Mouse (Mus musculus): ENCODE measurements around the gene Wdr20. TPM values are rescaled to one million over a fixed set of nuclear protein-coding genes. Genes with fewer than 3 reads are reported as not detected.

Wdr20 gene
- polyA plus RNA-seq, 2 experiments: 7.5 to 10.1 TPM

- Histone ChIP-seq H3K4me1 (replicated peaks; ENCODE audit: control insufficient read depth in 2 of 2, insufficient read depth in 2 of 2, low read length in 1 of 2) (peaks cover 0 to 3% of the 10 kb centered on the region in 2 experiments; a peak in 1 of 4 replicates), H3K36me3 (replicated peaks; ENCODE audit: control insufficient read depth, insufficient read depth, low read depth) (no peaks in the 10 kb centered on the region), H3K9me3 (ENCODE audit: control insufficient read depth, low read length) (no peaks in the 10 kb centered on the region), H3K4me3 (ENCODE audit: insufficient read depth in 1 of 2, low read depth in 2 of 2, low read length in 2 of 2) (no peak overlapping the region), H3K4me2 (ENCODE audit: low read depth) (no peak overlapping the region), H3K9ac (replicated peaks) (no peak overlapping the region), H3K27ac (no peak overlapping the region), H3K27me3 (ENCODE audit: control insufficient read depth, insufficient read depth, low read length) (peaks cover 6% of the 10 kb centered on the region)
- DNase-seq (ENCODE audit: low read depth in 3 of 3, low spot score in 3 of 3) (no peak), ATAC-seq (ENCODE audit: insufficient read depth) (no peak)
- 53% methylated on average over 6 of the region's 6 CpGs for WGBS (ENCODE audit: insufficient replicate concordance)
- TF ChIP-seq EP300 (IDR thresholded peaks at IDR 0.05; ENCODE audit: low read depth) (no peak), CTCF (IDR thresholded peaks at IDR 0.05; ENCODE audit: low read depth) (no peak)
Observed at GRCm38 (mm10) chr12:110836729-110837128, 99.0 kb downstream of the Wdr20 start.

DNA sequence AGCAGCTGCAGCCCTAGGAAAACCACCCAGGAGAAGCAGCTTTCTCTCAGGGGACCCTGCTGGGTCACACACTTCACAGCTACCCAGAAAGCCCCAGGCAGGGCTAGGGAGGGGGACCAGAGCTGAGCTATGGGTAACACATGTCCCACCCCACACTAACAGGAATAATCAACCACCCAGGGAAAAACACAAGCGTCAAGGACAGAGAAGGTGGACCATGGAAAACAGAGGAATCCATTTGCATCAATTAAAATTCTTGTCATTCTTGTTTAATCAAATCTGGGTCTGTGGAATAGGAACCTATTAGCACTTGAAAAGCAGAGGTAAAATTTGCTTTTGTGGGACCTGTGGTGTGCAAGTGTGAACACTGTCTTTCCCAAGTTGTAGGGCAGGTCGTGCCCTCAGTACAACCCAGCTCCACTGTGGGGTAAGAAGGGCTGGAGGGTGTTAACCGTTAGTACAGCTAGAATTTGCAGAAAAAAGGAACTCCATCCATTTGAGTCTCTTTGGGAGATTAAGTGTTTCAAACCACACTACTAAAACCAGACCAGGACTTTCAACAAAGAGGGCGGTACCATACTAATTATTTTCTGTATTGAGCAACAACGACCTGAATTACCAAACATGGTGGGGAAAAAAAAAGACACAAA is 99.6 kb downstream of the Wdr20 start:
- Histone ChIP-seq H3K27ac (no peak overlapping the region), H3K4me3 (ENCODE audit: insufficient read depth in 1 of 2, low read depth in 2 of 2, low read length in 2 of 2) (no peak overlapping the region), H3K4me2 (ENCODE audit: low read depth) (no peak overlapping the region), H3K4me1 (replicated peaks; ENCODE audit: control insufficient read depth in 2 of 2, insufficient read depth in 2 of 2, low read length in 1 of 2) (peaks cover 0 to 3% of the 10 kb centered on the region in 2 experiments; a peak in 1 of 4 replicates), H3K36me3 (replicated peaks; ENCODE audit: control insufficient read depth, insufficient read depth, low read depth) (no peaks in the 10 kb centered on the region), H3K27me3 (ENCODE audit: control insufficient read depth, insufficient read depth, low read length) (peaks cover 6% of the 10 kb centered on the region), H3K9me3 (ENCODE audit: control insufficient read depth, low read length) (no peaks in the 10 kb centered on the region), H3K9ac (replicated peaks) (no peak overlapping the region)
- 36% methylated on average over 5 of the region's 5 CpGs for WGBS (ENCODE audit: insufficient replicate concordance)
- DNase-seq (ENCODE audit: low read depth in 3 of 3, low spot score in 3 of 3): no peak
- TF ChIP-seq CTCF (IDR thresholded peaks at IDR 0.05; ENCODE audit: low read depth) (no peak), EP300 (IDR thresholded peaks at IDR 0.05; ENCODE audit: low read depth) (no peak)
- ATAC-seq (ENCODE audit: insufficient read depth): no peak

DNA sequence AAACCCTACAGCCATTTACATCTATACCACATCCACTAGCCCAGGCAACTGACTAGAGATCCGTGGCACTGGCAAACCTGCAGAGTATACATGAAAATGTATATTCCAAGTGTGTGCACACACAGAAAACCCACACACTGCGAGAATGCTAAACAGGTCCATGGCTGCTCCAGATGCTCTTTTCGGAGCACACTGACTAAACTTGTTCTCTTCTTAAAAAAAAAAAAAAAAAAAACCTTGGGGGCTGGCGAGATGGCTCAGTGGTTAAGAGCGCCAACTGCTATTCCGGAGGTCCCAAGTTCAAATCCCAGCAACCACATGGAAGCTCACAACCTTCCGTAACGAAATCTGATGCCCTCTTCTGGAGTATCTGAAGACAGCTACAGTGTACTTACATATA is 100.1 kb downstream of the Wdr20 start:
- 80% methylated on average over 8 of the region's 8 CpGs for WGBS (ENCODE audit: insufficient replicate concordance)
- ATAC-seq (ENCODE audit: insufficient read depth) (no peak), DNase-seq (ENCODE audit: low read depth in 3 of 3, low spot score in 3 of 3) (no peak)
- Histone ChIP-seq H3K27me3 (ENCODE audit: control insufficient read depth, insufficient read depth, low read length) (peaks cover 6% of the 10 kb centered on the region), H3K36me3 (replicated peaks; ENCODE audit: control insufficient read depth, insufficient read depth, low read depth) (no peaks in the 10 kb centered on the region), H3K9me3 (ENCODE audit: control insufficient read depth, low read length) (no peaks in the 10 kb centered on the region), H3K9ac (replicated peaks) (no peak overlapping the region), H3K4me1 (replicated peaks; ENCODE audit: control insufficient read depth in 2 of 2, insufficient read depth in 2 of 2, low read length in 1 of 2) (peaks cover 0 to 3% of the 10 kb centered on the region in 2 experiments; a peak in 1 of 4 replicates), H3K4me2 (ENCODE audit: low read depth) (no peak overlapping the region), H3K27ac (no peak overlapping the region), H3K4me3 (ENCODE audit: insufficient read depth in 1 of 2, low read depth in 2 of 2, low read length in 2 of 2) (no peak overlapping the region)
- no peak for TF ChIP-seq CTCF (IDR thresholded peaks at IDR 0.05; ENCODE audit: low read depth)
- no peak for TF ChIP-seq EP300 (IDR thresholded peaks at IDR 0.05; ENCODE audit: low read depth)

DNA sequence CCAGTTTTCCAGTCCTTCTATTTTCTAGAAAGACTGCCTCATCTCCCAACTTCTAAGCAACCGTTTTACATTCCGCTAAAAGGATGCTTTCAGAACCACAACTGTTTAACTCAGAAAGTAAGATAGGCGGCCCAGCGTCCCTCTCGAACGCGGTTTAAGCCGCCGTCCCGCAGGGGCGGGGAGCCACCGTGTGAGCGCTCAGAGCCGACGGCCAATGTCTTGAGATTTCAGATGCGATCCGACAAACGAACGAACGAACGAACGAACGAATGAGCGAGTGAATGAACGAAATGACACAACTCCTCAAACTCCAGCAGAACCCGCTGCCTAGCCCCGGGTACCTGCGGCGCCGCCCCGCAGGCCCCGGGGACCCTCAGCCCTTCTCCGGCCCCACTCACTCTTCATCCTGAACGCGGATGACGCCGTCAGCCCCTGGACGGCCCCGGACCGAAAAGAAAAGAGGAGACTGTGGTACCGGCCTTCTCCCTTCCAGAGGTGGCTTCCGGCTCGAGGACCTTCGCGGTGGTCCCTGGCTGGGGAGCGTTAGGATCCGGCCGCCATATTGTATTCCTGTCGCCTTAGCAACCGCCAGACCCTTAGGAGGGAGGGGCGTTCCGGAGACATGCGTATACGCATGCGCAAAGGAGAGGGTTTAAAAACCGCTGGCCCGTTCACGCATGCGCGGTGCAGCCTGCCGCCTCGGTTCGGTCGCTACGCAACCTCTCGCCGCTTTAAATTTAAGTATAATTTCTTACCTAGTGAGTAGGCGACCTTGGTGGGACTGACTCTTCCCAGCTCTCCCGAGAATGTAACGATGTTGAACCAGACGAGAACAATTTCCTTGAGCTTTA is 102.8 kb downstream of the Wdr20 start, which contains the start of gene Mok:
Mok (minus strand) TSS at position 592 of the 851 bp plus-strand sequence.
- WGBS (ENCODE audit: insufficient replicate concordance): under 1% methylated on average over 71 of the region's 71 CpGs
- peak within 1 kb of the TSS; percentile 88 for H3K4me2 ChIP-seq (ENCODE audit: low read depth)
- peaks cover 6% of the 10 kb centered on the region for H3K27me3 ChIP-seq (ENCODE audit: control insufficient read depth, insufficient read depth, low read length)
- H3K36me3 ChIP-seq (replicated peaks; ENCODE audit: control insufficient read depth, insufficient read depth, low read depth): no peaks in the 10 kb centered on the region
- H3K4me3 ChIP-seq (ENCODE audit: insufficient read depth in 1 of 2, low read depth in 2 of 2, low read length in 2 of 2): peak within 1 kb of the TSS; percentile 74 to 76
- H3K9me3 ChIP-seq (ENCODE audit: control insufficient read depth, low read length): no peaks in the 10 kb centered on the region
- TF ChIP-seq CTCF (IDR thresholded peaks at IDR 0.05; ENCODE audit: low read depth) (no peak), EP300 (IDR thresholded peaks at IDR 0.05; ENCODE audit: low read depth) (no peak)
- ATAC-seq (ENCODE audit: insufficient read depth) (peak; percentile 18), DNase-seq (ENCODE audit: low read depth in 3 of 3, low spot score in 3 of 3) (peak; percentile 76 to 84 (median 82))
- H3K9ac ChIP-seq (replicated peaks): peak within 1 kb of the TSS; percentile 62
- H3K27ac ChIP-seq: no peak within 1 kb of the TSS
- H3K4me1 ChIP-seq (replicated peaks; ENCODE audit: control insufficient read depth in 2 of 2, insufficient read depth in 2 of 2, low read length in 1 of 2): peaks cover 2 to 3% of the 10 kb centered on the region in 2 experiments; a peak in 3 of 4 replicates
